Mouse (Mus musculus) liver, embryonic 14.5 days (tissue): ENCODE results near the gene Qrich1.

Source experiments
- CTCF ChIP-seq: IDR thresholded peaks from 2 replicates; pipeline ENCODE4 v1.5.1; 2016; ENCODE audit warnings: antibody characterized with exemption, low read depth, control low read depth
- EP300 ChIP-seq: IDR thresholded peaks from 2 replicates; pipeline ENCODE4 v1.6.1; 2016; ENCODE audit warnings: antibody characterized with exemption, low read depth

- TF ChIP-seq EP300 = no peak
- TF ChIP-seq CTCF = no peak
Observed at GRCm38 (mm10) chr9:108521604-108522003, 5.0 kb downstream of the Qrich1 start.
